Mouse (Mus musculus) thymus, adult 18-20 months (tissue): ENCODE measurements around the gene Olfr323.

Experiments used
- DNase-seq, 2 experiments: peaks; one replicate each; pipeline ENCODE4 v3.0.0; 2022; ENCODE audit warnings: mixed read lengths in 2 of 2

Olfr323 gene

GRCm38 (mm10) chr11:58602800-58603560, 27.3 kb downstream of the Olfr323 start:
- DNase-seq: no peak

GRCm38 (mm10) chr11:58602062-58602461, 28.2 kb downstream of the Olfr323 start:
- no peak for DNase-seq

GRCm38 (mm10) chr11:58597837-58598236, 32.5 kb downstream of the Olfr323 start:
- DNase-seq: no peak

- DNase-seq: no peak
Measured at GRCm38 (mm10) chr11:58594814-58595213, 35.5 kb downstream of the Olfr323 start, which contains the start of gene Olfr324. Gene Olfr324 (plus strand): TSS chr11:58595114.

GRCm38 (mm10) chr11:58588620-58589250, 41.6 kb downstream of the Olfr323 start:
- DNase-seq: no peak

GRCm38 (mm10) chr11:58587898-58588348, 42.4 kb downstream of the Olfr323 start:
- DNase-seq: no peak

- no peak for DNase-seq
Measured at GRCm38 (mm10) chr11:58578636-58579035, 51.7 kb downstream of the Olfr323 start.

GRCm38 (mm10) chr11:58577430-58577829, 52.9 kb downstream of the Olfr323 start, which contains the start of gene Olfr325:
Gene Olfr325 (plus strand): TSS chr11:58577730.
- DNase-seq: no peak
